Mouse (Mus musculus) stomach, postnatal 0 days (tissue): ENCODE measurements around the gene Btd.

ENCODE experiments used
- CTCF ChIP-seq: IDR thresholded peaks from 2 replicates; pipeline ENCODE4 v1.5.1; 2016; ENCODE audit warnings: antibody characterized with exemption, low read depth, mild to moderate bottlenecking, moderate library complexity
- EP300 ChIP-seq: optimal IDR thresholded peaks from 2 replicates; pipeline ENCODE3; 2016; ENCODE audit warnings: antibody characterized with exemption

GRCm38 (mm10) chr14:31655406-31655805 lies 14.6 kb downstream of the Btd start:
- TF ChIP-seq CTCF = no peak
- TF ChIP-seq EP300 = no peak
